9 mouse cellular contexts compared by ENCODE assay signal in the genomic region with DNA sequence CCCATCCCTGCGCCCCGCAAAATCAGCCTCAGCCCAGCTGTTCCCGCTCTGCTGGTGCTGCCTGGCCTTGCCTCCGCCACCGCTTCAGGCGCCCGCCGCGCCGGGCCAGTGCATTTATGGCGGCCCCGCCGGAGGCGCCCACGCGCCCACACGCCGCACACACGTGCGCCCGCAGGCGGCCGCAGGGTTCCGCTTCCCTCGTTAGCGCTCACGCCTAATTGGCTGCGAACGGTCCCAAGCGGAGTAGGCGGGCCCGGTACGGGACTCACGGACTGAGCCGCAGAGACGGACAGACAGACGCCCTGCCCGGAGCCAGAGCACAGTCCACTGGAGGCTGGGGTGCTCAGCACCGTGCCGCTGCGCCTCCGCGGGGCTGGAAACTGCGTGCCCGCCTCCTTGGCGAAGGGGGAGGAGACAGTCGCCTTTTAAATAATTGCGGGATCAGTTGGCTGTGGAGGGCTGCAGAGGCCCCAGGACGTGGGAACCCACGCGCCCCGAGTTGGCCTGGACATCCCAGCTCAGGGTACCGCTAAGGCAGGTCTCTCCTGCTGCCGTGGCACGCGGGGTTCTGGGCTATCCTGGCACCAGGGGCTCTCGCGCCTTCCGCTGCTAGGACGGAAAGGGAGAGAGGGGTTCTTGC. TPM values are rescaled to one million over a fixed set of nuclear protein-coding genes. Genes with fewer than 3 reads are reported as not detected.
A peak's percentile ranks its signal among the peaks of the same experiment; 100 is the strongest.
DNase-seq lines count a peak whose midpoint lies in the region; ATAC-seq and TF ChIP-seq lines count a peak whose summit lies in the region.
"Had no signal": no experiment of that assay in that cellular context is flagged by ENCODE, and none has a peak within 500 bp of the region (broad histone marks: within the 10 kb centered on the region; RNA-seq: fewer than 3 reads in every experiment).

No protein-coding gene starts in this region.

- H3K9ac ChIP-seq in ES-Bruce4 (ENCODE audit: low read depth, poor library complexity, severe bottlenecking) = peak overlapping the region; percentile 15; the same call in 1 of the 2 replicates
- H3K9ac ChIP-seq in forebrain, postnatal 0 days = peak overlapping the region; percentile 28; the same call in 1 of the 2 replicates

- H3K27ac ChIP-seq in gastrocnemius, adult 2 months = no peak overlapping the region
- no peak overlapping the region for H3K27ac ChIP-seq in ES-Bruce4 (ENCODE audit: insufficient read depth, low read length)
- H3K27ac ChIP-seq in forebrain, postnatal 0 days (ENCODE audit: low read depth, low read length) = no peak overlapping the region
- H3K27ac ChIP-seq in midbrain, embryonic 10.5 days (replicated peaks) = no peak overlapping the region

- H3K9me3 ChIP-seq in ES-Bruce4 (replicated peaks; ENCODE audit: control insufficient read depth, insufficient read depth, low read length, poor library complexity, severe bottlenecking) = no peaks in the 10 kb centered on the region
- no peaks in the 10 kb centered on the region for H3K9me3 ChIP-seq in forebrain, postnatal 0 days (ENCODE audit: low read length)
- no peaks in the 10 kb centered on the region for H3K9me3 ChIP-seq in midbrain, embryonic 10.5 days (replicated peaks)

- no peak for TF ChIP-seq CTCF in gastrocnemius, adult 2 months (IDR thresholded peaks at IDR 0.05)
- TF ChIP-seq CTCF in ES-Bruce4 (IDR thresholded peaks at IDR 0.05; ENCODE audit: low read depth, low read length) = no peak
- TF ChIP-seq CTCF in forebrain, postnatal 0 days (IDR thresholded peaks at IDR 0.05; ENCODE audit: low read depth) = 0 out of 2 replicates have a peak, but pooled peaks have one; percentile 12

- TF ChIP-seq EP300 in ES-Bruce4 (IDR thresholded peaks at IDR 0.05; ENCODE audit: insufficient read depth, low read depth, low read length) = no peak

- no peaks in the 10 kb centered on the region for H3K4me1 ChIP-seq in ES-Bruce4 (ENCODE audit: control insufficient read depth, insufficient read depth, low read length)
- no peaks in the 10 kb centered on the region; the same call in 1 of the 2 replicates for H3K4me1 ChIP-seq in forebrain, postnatal 0 days (ENCODE audit: insufficient read depth)
- H3K4me1 ChIP-seq in midbrain, embryonic 10.5 days = peaks cover 59% of the 10 kb centered on the region

- no peaks in the 10 kb centered on the region for H3K36me3 ChIP-seq in ES-Bruce4 (ENCODE audit: control insufficient read depth, insufficient read depth, low read length, poor library complexity, severe bottlenecking)
- no peaks in the 10 kb centered on the region for H3K36me3 ChIP-seq in forebrain, postnatal 0 days (ENCODE audit: insufficient read depth)
- no peaks in the 10 kb centered on the region for H3K36me3 ChIP-seq in midbrain, embryonic 10.5 days

- intact Hi-C loops in gastrocnemius, adult 2 months (cut with DNase I) = no loop called here

- TF ChIP-seq POLR2A in ES-Bruce4 (IDR thresholded peaks at IDR 0.05; ENCODE audit: insufficient read depth, low read length) = no peak

- peaks cover 40% of the 10 kb centered on the region for H3K27me3 ChIP-seq in ES-Bruce4 (ENCODE audit: control insufficient read depth, insufficient read depth, low read length, poor library complexity, severe bottlenecking)
- H3K27me3 ChIP-seq in forebrain, postnatal 0 days (ENCODE audit: insufficient read depth, low read length) = peaks cover 78% of the 10 kb centered on the region
- peaks cover 100% of the 10 kb centered on the region for H3K27me3 ChIP-seq in midbrain, embryonic 10.5 days (ENCODE audit: low read depth, poor library complexity, severe bottlenecking)

- H3K4me3 ChIP-seq in gastrocnemius, adult 2 months = peak overlapping the region; percentile 63
- H3K4me3 ChIP-seq in ES-Bruce4 (ENCODE audit: low read depth, low read length) = peak overlapping the region; percentile 18; the same call in 1 of the 2 replicates
- peak overlapping the region; percentile 29 for H3K4me3 ChIP-seq in forebrain, postnatal 0 days (ENCODE audit: low read depth, low read length)
- peak overlapping the region; percentile 44 for H3K4me3 ChIP-seq in midbrain, embryonic 10.5 days

- 3% methylated on average over 60 of the region's 60 CpGs for WGBS in forebrain, postnatal 0 days
- WGBS in midbrain, embryonic 10.5 days = under 1% methylated on average over 60 of the region's 60 CpGs

- no peak for DNase-seq in gastrocnemius, adult 2 months
- no peak for DNase-seq in gastrocnemius, adult 8-10 months (ENCODE audit: low spot score in 2 of 2)
- DNase-seq in forebrain, postnatal 0 days = peak; percentile 43
- peak; percentile 35 for DNase-seq in midbrain, embryonic 10.5 days (ENCODE audit: low spot score)
- DNase-seq in MN1 (ENCODE audit: low spot score) = no peak
- no peak for DNase-seq in cerebellum, adult 11 months
- DNase-seq in gastrocnemius, adult 18-20 months (ENCODE audit: low spot score) = no peak
- DNase-seq: layer of hippocampus, postnatal 36 days had no signal

- H3K4me2 ChIP-seq in forebrain, postnatal 0 days (ENCODE audit: low read depth) = peak overlapping the region; percentile 47

- peak; percentile 40 for ATAC-seq in forebrain, postnatal 0 days

RNA-seq across cellular contexts. Expression of a gene that starts 0.5 kb away (rescaled TPM):
- not detected for total RNA-seq in gastrocnemius, adult 2 months (2021)
- total RNA-seq in gastrocnemius, adult 8-10 months (2022) = not detected
- not detected in 2 replicates for polyA plus RNA-seq in ES-Bruce4 (2011; ENCODE audit: insufficient read depth, insufficient read length, low read depth, missing spikeins)
- total RNA-seq in forebrain, postnatal 0 days (2014; rRNA removed) = not detected in 2 replicates
- not detected in 2 replicates for polyA plus RNA-seq in forebrain, postnatal 0 days (2015; fragmentation: Nextera tagmentation; extraction: Ambion mirVana)
- polyA plus RNA-seq in midbrain, embryonic 10.5 days (2016; fragmentation: Nextera tagmentation; extraction: Ambion mirVana) = 0.11 TPM in 1 of 2 replicates, not detected in the other
- total RNA-seq in gastrocnemius, adult 18-20 months (2021) = not detected
- total RNA-seq: layer of hippocampus, postnatal 36 days had no signal

RNA-seq across cellular contexts. Expression of a gene that starts 55.9 kb away (rescaled TPM):
- 1 to 10 TPM; 2.9 to 3.4 TPM for total RNA-seq in gastrocnemius, adult 2 months (2021)
- total RNA-seq in gastrocnemius, adult 8-10 months (2022) = 1 to 10 TPM; 1.6 to 2.4 (median 2.3) TPM
- polyA plus RNA-seq in ES-Bruce4 (2011; ENCODE audit: insufficient read depth, insufficient read length, low read depth, missing spikeins) = 6.9 and 7.2 TPM in 2 replicates
- total RNA-seq in forebrain, postnatal 0 days (2014; rRNA removed) = 7.7 and 12.1 TPM in 2 replicates
- 4.3 and 6.0 TPM in 2 replicates for polyA plus RNA-seq in forebrain, postnatal 0 days (2015; fragmentation: Nextera tagmentation; extraction: Ambion mirVana)
- polyA plus RNA-seq in midbrain, embryonic 10.5 days (2016; fragmentation: Nextera tagmentation; extraction: Ambion mirVana) = 6.1 and 8.1 TPM in 2 replicates
- 1 to 10 TPM; 2.6 to 2.9 TPM for total RNA-seq in gastrocnemius, adult 18-20 months (2021)

Comparison
In these comparisons a context has a peak if more than half of its experiments do, and no peak if none do; other contexts are left out.
1. DNase-seq: peak in forebrain, postnatal 0 days (single experiment) and midbrain, embryonic 10.5 days (single experiment); none in gastrocnemius, adult 2 months (single experiment), gastrocnemius, adult 8-10 months (0 of 2), MN1 (single experiment), cerebellum, adult 11 months (single experiment) and gastrocnemius, adult 18-20 months (single experiment).
2. Peak in every context shown above with its lines, with median percentiles within 50 percentile points of each other: H3K4me3 ChIP-seq.